Mouse (Mus musculus) liver, adult 2 months (tissue): ENCODE data around the gene Tnfsf8.

ENCODE experiments used
- CTCF ChIP-seq: fragments of 200-500 bp; IDR thresholded peaks from 2 replicates; pipeline ENCODE4 v1.5.1; 2011; ENCODE audit warnings: low read depth, low read length, control low read depth
- POLR2A ChIP-seq: fragments of 200-500 bp; IDR thresholded peaks from 2 replicates; pipeline ENCODE4 v1.6.1; 2011; ENCODE audit warnings: low read length, control low read depth; ENCODE audit not compliant: insufficient read depth; ENCODE audit errors: extremely low read depth

DNA sequence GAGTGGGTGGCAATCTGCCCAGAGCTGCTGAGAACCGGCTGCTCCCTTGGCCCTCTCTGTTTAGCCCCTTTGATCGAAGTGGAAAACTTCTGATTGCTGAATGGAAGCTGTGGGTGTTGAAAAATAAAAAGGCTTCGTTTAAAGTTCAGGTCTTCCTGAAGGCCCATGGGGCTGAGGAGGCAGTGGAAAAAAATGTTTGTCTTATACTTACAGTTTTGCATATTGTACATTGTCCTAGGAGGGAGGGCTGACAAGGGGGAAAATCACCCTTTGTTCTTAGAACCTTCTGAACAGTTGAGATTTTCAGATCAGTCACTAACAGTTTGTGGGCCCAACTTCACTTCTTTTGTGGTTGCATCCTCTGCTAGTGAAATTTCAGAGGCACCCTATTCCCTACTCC lies 1.8 kb upstream of the Tnfsf8 start:
- no peak for TF ChIP-seq POLR2A
- TF ChIP-seq CTCF: no peak
